Mouse (Mus musculus): ENCODE results near the gene Lamp1. TPM values are rescaled to one million over a fixed set of nuclear protein-coding genes. Genes with fewer than 3 reads are reported as not detected.
A peak's percentile ranks its signal among the peaks of the same experiment; 100 is the strongest.

Lamp1 gene
- total RNA-seq, 2 experiments from 2014 or later: 241 to 259 TPM

DNA sequence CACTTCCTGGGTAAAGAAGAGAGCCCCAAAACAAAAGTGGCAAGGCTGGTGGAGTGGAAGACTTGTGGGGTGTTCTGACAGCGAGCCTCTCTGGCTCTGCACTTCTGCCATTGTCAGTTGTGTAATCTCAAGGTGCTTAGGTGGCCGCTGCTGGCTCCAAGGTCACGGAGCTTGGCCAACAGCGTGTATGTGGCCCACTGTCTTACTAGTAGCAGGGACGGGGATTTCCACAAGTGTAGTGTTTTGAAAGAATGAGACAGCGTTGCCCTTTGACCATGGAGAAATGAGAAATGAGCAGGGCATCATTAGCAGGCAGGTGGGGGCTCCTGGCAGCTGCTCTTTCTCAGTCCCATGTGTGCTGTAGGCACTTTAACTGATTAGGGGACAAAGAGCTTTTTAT lies 3.1 kb downstream of the Lamp1 start:
- intact Hi-C loops (cut with DNase I): no loop called here

DNA sequence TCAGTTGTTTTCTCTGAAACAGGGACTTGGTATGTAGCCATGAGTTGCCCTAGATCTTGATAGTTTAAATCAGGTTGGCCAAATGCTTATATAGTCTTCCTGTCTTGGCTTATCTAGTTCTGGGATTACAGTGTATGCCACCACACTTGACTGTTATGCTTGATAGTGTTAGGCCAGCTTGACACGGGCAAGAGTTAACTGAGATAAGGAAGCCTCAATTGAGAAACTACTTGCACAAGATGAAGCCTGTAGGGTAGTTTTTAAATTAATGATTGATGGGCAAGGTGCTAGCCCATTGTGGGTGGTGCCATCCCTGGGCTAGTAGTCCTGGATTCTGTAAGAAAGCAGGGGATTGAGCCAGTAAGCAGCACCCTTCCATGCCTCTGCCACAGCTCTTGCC lies 4.6 kb downstream of the Lamp1 start:
- intact Hi-C loops (cut with DNase I): no loop called here
- DNase-seq: no peak

More for the DNA sequence above, 3.1 kb downstream of the Lamp1 start:
- no peak for DNase-seq

GRCm38 (mm10) chr8:13164361-13164760 lies 5.4 kb downstream of the Lamp1 start:
- DNase-seq: no peak
- intact Hi-C loops (cut with DNase I): no loop called here

DNA sequence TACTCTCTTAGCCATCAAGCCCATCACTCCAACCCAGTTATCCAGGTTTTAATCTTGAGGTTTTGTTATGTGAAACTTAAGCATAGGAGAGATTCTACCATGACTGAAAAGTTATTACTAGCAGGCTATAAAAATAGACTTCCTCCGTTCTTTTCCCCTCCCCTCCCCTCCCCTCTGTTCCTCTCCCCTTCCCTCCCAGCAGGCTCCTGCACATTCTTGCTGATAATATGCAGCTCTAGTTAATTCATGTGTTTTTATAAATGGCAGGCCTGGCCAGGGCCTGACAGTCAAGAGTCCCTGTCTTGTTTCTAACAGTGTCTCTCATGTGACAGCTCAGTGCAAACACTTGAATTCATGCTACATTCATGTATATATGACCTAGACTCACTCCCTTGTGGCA lies 11.5 kb downstream of the Lamp1 start:
- no peak for DNase-seq
- intact Hi-C loops (cut with DNase I): no loop called here

- DNase-seq: no peak
- intact Hi-C loops (cut with DNase I): no loop called here
Measured at GRCm38 (mm10) chr8:13174305-13174704, 15.3 kb downstream of the Lamp1 start.

DNA sequence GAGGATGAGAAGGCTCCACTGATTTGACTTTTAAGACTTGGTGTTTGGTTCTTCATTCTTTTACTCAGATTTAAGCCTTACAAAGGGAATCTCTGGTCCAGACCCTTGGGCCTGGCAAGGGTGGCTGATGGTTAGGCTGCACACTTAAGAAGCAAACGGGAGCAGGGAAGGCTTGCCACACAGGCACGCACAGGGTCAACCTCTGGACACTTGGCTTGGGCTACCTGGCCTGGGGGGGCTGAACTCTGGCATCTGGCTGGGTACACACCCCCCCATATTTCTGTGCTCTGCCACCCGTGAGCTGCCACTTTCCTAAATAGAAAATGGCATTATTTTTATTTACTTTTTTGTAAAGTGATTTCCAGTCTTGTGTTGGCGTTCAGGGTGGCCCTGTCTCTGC lies 15.8 kb downstream of the Lamp1 start:
- no peak for DNase-seq
- intact Hi-C loops (cut with DNase I): no loop called here

- DNase-seq: no peak
- intact Hi-C loops (cut with DNase I): no loop called here
Measured at GRCm38 (mm10) chr8:13175650-13176049, 16.7 kb downstream of the Lamp1 start.

- intact Hi-C loops (cut with DNase I): no loop called here
- no peak for DNase-seq
Measured at GRCm38 (mm10) chr8:13177173-13177852, 18.4 kb downstream of the Lamp1 start.

- DNase-seq: no peak
- intact Hi-C loops (cut with DNase I): no loop called here
Measured at GRCm38 (mm10) chr8:13178137-13178536, 19.2 kb downstream of the Lamp1 start.

DNA sequence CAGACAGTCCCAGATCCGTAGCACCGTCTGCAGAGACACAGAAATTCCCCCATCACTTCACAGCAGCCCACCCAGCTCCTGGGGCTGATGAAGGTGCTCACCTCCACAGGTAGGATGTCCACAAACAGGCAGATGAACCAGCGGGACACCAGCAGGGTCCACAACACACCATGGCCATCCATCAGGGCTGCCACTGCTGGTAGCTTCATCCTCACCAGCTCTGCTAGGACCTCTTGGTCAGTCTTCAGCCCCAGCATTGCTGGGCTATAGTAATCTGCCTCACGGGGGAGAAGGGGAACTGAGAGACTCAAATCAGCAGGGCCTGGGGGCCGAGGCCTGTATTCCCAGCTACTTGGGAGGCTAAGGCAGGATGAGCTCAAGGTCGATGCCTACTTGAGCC lies 20.5 kb downstream of the Lamp1 start:
- intact Hi-C loops (cut with DNase I): no loop called here
- DNase-seq: no peak

- intact Hi-C loops (cut with DNase I): no loop called here
- DNase-seq: peak; percentile 23
Measured at GRCm38 (mm10) chr8:13179948-13180347, 21.0 kb downstream of the Lamp1 start.

DNA sequence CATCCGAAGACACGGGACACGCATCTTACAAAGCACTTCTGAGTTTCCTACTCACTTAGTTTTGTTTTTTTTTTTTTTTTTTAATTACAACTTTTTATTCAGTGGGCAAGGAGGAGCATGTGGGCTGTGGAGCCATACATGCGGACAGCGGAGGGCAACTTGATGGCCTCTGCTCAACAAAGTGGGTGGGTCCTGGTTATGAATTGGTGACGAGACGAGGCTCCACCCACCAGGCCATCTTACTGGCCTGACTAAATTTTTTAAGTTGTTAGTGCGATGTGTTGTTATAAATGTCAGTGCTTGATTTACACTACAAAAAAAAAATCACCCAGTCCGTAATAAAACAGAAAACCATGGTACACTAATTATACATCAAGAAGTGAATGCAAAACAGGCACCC lies 21.4 kb downstream of the Lamp1 start:
- DNase-seq: no peak
- intact Hi-C loops (cut with DNase I): no loop called here

GRCm38 (mm10) chr8:13180911-13181690 lies 22.1 kb downstream of the Lamp1 start:
- intact Hi-C loops (cut with DNase I): no loop called here
- no peak for DNase-seq

GRCm38 (mm10) chr8:13181691-13181976 lies 22.7 kb downstream of the Lamp1 start:
- DNase-seq: no peak
- intact Hi-C loops (cut with DNase I): no loop called here

DNA sequence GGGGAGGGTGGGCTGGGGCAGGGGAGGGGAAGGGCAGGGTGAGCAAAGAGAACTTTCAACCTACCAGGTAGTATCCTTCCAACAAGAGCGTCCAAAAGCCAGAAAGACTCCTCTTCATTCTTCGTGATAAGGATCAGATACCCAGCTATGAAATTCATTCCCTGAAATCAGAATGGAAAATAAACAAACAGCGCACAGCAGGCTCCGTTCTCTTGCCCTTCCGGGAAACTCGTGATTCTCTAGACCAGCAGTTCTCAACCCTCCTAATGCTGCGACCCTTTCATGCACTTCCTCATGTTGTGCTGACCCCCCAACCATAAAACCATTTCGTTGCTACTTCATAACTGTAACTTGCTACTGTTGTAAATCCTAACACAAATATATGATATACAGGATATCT lies 27.9 kb downstream of the Lamp1 start:
- no peak for DNase-seq
- intact Hi-C loops (cut with DNase I): no loop called here

- intact Hi-C loops (cut with DNase I): no loop called here
- no peak for DNase-seq
Measured at GRCm38 (mm10) chr8:13187229-13187628, 28.3 kb downstream of the Lamp1 start.

GRCm38 (mm10) chr8:13187638-13188037 lies 28.7 kb downstream of the Lamp1 start:
- intact Hi-C loops (cut with DNase I): no loop called here

GRCm38 (mm10) chr8:13188052-13188555 lies 29.1 kb downstream of the Lamp1 start:
- DNase-seq: no peak
- intact Hi-C loops (cut with DNase I): no loop called here

More at GRCm38 (mm10) chr8:13187638-13188037, 28.7 kb downstream of the Lamp1 start:
- DNase-seq: no peak

- intact Hi-C loops (cut with DNase I): no loop called here
Measured at GRCm38 (mm10) chr8:13188857-13189256, 29.9 kb downstream of the Lamp1 start.

DNA sequence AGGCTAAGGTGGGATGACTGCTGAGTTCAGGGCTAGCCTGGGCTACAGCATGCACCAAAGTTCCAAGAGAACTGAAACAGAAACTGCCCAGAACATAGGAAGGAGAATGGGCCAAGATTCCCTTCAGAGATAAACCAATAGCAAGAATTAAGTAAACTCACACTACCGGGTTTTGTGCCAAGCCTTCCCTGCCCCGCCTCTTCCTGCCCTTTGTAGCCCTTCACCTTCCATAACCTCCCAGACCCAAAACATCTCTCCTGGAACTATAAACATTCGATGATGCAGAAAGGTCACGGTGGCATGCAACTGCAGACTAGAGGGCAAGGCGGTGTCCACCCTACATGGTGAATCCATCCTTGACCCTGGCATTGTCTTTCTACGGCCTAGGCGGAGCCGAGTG lies 31.3 kb downstream of the Lamp1 start:
- no peak for DNase-seq
- intact Hi-C loops (cut with DNase I): no loop called here

More at GRCm38 (mm10) chr8:13188857-13189256, 29.9 kb downstream of the Lamp1 start:
- no peak for DNase-seq

GRCm38 (mm10) chr8:13194818-13195217 lies 35.9 kb downstream of the Lamp1 start:
- intact Hi-C loops (cut with DNase I): no loop called here
- DNase-seq: no peak

- intact Hi-C loops (cut with DNase I): no loop called here
- no peak for DNase-seq
Measured at GRCm38 (mm10) chr8:13197493-13197892, 38.5 kb downstream of the Lamp1 start.
